Mouse (Mus musculus) ovary, adult 2 months (tissue): ENCODE results near the gene Olfr1. TPM values are rescaled to one million over a fixed set of nuclear protein-coding genes. Genes with fewer than 3 reads are reported as not detected.

Experiments used
- polyA plus RNA-seq: library from polyadenylated mRNA; depleted of rRNA; stranded (reverse); fragments of >200 nt; gene quantifications from 2 replicates; pipeline ENCODE4 v1.2.3, GENCODE M21; 2012; rRNA removed

Gene Olfr1
- not detected in 2 replicates for polyA plus RNA-seq

GRCm38 (mm10) chr11:73399514-73399913, at the start of gene Olfr1:
Gene Olfr1, minus strand, starts transcription at chr11:73399614.

GRCm38 (mm10) chr11:73428377-73428776, 29.0 kb upstream of the Olfr1 start, which contains the start of gene Olfr378:
Gene Olfr378, minus strand, starts transcription at chr11:73428477.

GRCm38 (mm10) chr11:73370946-73371345, 28.5 kb downstream of the Olfr1 start, which contains the start of gene Olfr376:
Gene Olfr376, plus strand, starts transcription at chr11:73371246.

GRCm38 (mm10) chr11:73350483-73350882, 48.9 kb downstream of the Olfr1 start, which contains the start of gene Olfr20:
Gene Olfr20, plus strand, starts transcription at chr11:73350783.

Other genes with a start within 250 kb of the Olfr1 start
- 0.21 and 0.32 TPM in 2 replicates for gene P2rx5, start 239.2 kb downstream of the Olfr1 start, polyA plus RNA-seq
- 55.3 and 70.3 TPM in 2 replicates for gene Emc6, start 222.6 kb downstream of the Olfr1 start, polyA plus RNA-seq
- gene Tax1bp3, start 222.5 kb downstream of the Olfr1 start, polyA plus RNA-seq = 90.1 and 96.1 TPM in 2 replicates
- 11.5 and 15.8 TPM in 2 replicates for gene Ctns, start 200.6 kb downstream of the Olfr1 start, polyA plus RNA-seq
- gene Shpk, start 200.2 kb downstream of the Olfr1 start, polyA plus RNA-seq = 3.8 and 4.0 TPM in 2 replicates
- 0.46 and 0.55 TPM in 2 replicates for gene Trpv1, start 165.3 kb downstream of the Olfr1 start, polyA plus RNA-seq
- 0.10 and 0.15 TPM in 2 replicates for gene Trpv3, start 132.2 kb downstream of the Olfr1 start, polyA plus RNA-seq
- gene Aspa, start 70.0 kb downstream of the Olfr1 start, polyA plus RNA-seq = 0.18 and 0.49 TPM in 2 replicates
- not detected in 2 replicates for gene Gm49340, start 69.9 kb downstream of the Olfr1 start, polyA plus RNA-seq
- gene Spata22, start 69.9 kb downstream of the Olfr1 start, polyA plus RNA-seq = not detected in 2 replicates
- 0.15 TPM in 1 of 2 replicates, not detected in the other for gene Olfr20, start 48.8 kb downstream of the Olfr1 start, polyA plus RNA-seq
- gene Olfr376, start 28.4 kb downstream of the Olfr1 start, polyA plus RNA-seq = not detected in 2 replicates
- gene Olfr378, start 28.9 kb upstream of the Olfr1 start, polyA plus RNA-seq = not detected in 2 replicates
- gene Olfr380, start 57.9 kb upstream of the Olfr1 start, polyA plus RNA-seq = not detected in 2 replicates
- not detected in 2 replicates for gene Olfr381, start 92.0 kb upstream of the Olfr1 start, polyA plus RNA-seq
- not detected in 2 replicates for gene Olfr382, start 117.6 kb upstream of the Olfr1 start, polyA plus RNA-seq
- not detected in 2 replicates for gene Olfr385, start 193.4 kb upstream of the Olfr1 start, polyA plus RNA-seq
- not detected in 2 replicates for gene Olfr384, start 199.0 kb upstream of the Olfr1 start, polyA plus RNA-seq